Mouse (Mus musculus) megakaryocyte, embryonic 14.5 days (primary cell): ENCODE measurements around the gene Cldn13. TPM values are rescaled to one million over a fixed set of nuclear protein-coding genes. Genes with fewer than 3 reads are reported as not detected.
A peak's percentile ranks its signal among the peaks of the same experiment; 100 is the strongest.

Experiments used
- H3K27me3 ChIP-seq: replicated peaks from 2 replicates; pipeline ENCODE3; 2012; ENCODE audit warnings: inconsistent platforms
- H3K36me3 ChIP-seq: replicated peaks from 2 replicates; pipeline ENCODE3; 2012; ENCODE audit warnings: low read length, inconsistent platforms, mixed read lengths
- H3K4me1 ChIP-seq: 2 replicates; pipeline ENCODE4 v1.6.1; 2012; ENCODE audit warnings: inconsistent platforms
- H3K4me3 ChIP-seq: replicated peaks from 2 replicates; pipeline ENCODE3; 2012; ENCODE audit warnings: moderate library complexity, mild to moderate bottlenecking, inconsistent platforms
- H3K9me3 ChIP-seq: 2 replicates; pipeline ENCODE4 v1.6.1; 2012; ENCODE audit warnings: inconsistent platforms
- FLI1 ChIP-seq: IDR thresholded peaks from 2 replicates; pipeline ENCODE4 v1.6.1; 2012; ENCODE audit warnings: low read length, inconsistent platforms, mixed read lengths
- GATA1 ChIP-seq: IDR thresholded peaks from 3 replicates; pipeline ENCODE4 v1.6.1; 2012; ENCODE audit warnings: mixed read lengths, low read length, inconsistent platforms, borderline replicate concordance
- polyA plus RNA-seq: library from polyadenylated mRNA; stranded (reverse); fragments of >175 nt; gene quantifications from 2 replicates; pipeline ENCODE4 v1.2.3, GENCODE M21; 2012; ENCODE audit warnings: low replicate concordance; ENCODE audit not compliant: insufficient read depth

The Cldn13 gene
- polyA plus RNA-seq, 1 experiment: not detected

DNA sequence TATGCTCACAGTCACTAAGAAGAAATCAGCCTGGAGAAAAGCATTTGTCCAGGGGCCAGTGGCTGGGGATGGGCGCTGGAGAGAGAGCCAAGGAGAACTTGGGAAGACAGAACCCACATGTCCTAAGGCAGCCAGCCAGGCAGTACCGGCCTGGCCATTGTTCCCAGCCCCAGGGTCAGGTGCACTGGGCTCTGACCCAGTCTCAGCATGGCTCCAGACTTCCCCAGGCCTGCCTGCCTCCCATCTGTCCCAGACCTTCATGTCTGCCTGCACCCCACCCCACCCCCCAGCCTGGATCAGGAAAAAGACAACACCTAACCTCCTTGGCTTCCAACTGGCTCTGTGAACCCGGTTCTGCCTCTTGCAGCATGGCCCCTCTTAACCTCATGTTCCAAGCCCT lies 32.2 kb downstream of the Cldn13 start:
- no peak for TF ChIP-seq GATA1
- no peak for TF ChIP-seq FLI1
- Histone ChIP-seq H3K9me3 (no peaks in the 10 kb centered on the region), H3K4me3 (no peak overlapping the region), H3K36me3 (no peaks in the 10 kb centered on the region), H3K4me1 (no peaks in the 10 kb centered on the region; the same call in 1 of the 2 replicates), H3K27me3 (peaks cover 47% of the 10 kb centered on the region)

DNA sequence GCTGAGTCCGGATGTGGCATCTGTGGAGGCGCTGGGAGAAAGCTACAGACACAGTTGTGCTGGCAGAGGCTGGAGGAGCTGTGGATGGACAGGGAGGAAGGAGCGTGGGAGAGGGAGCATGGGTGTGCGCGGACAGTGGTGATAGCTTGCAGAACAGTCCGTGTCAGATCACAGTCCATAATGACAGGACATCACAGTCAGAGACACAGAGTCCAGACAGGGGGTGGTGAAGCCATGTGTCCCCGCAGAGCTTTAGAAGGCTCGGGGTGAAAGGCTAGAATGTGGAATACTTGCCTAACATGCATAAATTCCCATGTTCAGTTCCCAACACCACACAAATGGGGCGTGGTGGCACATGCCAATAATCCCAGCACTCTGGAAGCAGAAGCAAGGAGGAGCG lies 38.5 kb downstream of the Cldn13 start:
- Histone ChIP-seq H3K9me3 (no peaks in the 10 kb centered on the region), H3K4me3 (peak overlapping the region; percentile 68), H3K4me1 (peaks cover 8% of the 10 kb centered on the region), H3K27me3 (peaks cover 47% of the 10 kb centered on the region), H3K36me3 (no peaks in the 10 kb centered on the region)
- TF ChIP-seq GATA1 (no peak), FLI1 (no peak)

DNA sequence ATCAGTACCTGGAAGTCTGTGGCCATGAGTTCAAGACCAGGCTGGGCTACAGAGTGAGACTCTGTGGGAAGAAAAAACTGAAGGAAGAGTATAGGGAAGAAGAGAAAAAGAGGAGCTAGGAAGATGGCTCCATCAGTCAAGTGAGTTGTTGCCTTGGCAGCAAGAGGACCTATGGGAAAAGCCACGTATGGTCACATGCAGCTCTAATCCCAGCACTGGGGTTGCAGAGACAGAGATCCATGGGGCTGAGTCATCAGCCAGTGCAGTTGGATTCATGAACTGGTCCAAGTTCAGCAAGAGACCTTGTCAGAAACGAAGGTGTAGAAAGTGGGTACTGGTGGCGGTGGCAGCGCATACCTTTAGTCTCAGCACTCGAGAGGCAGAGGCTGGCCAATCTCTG lies 40.1 kb downstream of the Cldn13 start:
- peaks cover 8% of the 10 kb centered on the region for H3K4me1 ChIP-seq
- peaks cover 50% of the 10 kb centered on the region for H3K27me3 ChIP-seq
- no peaks in the 10 kb centered on the region for H3K36me3 ChIP-seq
- no peak for TF ChIP-seq GATA1
- TF ChIP-seq FLI1: no peak
- H3K9me3 ChIP-seq: no peaks in the 10 kb centered on the region
- H3K4me3 ChIP-seq: no peak overlapping the region

DNA sequence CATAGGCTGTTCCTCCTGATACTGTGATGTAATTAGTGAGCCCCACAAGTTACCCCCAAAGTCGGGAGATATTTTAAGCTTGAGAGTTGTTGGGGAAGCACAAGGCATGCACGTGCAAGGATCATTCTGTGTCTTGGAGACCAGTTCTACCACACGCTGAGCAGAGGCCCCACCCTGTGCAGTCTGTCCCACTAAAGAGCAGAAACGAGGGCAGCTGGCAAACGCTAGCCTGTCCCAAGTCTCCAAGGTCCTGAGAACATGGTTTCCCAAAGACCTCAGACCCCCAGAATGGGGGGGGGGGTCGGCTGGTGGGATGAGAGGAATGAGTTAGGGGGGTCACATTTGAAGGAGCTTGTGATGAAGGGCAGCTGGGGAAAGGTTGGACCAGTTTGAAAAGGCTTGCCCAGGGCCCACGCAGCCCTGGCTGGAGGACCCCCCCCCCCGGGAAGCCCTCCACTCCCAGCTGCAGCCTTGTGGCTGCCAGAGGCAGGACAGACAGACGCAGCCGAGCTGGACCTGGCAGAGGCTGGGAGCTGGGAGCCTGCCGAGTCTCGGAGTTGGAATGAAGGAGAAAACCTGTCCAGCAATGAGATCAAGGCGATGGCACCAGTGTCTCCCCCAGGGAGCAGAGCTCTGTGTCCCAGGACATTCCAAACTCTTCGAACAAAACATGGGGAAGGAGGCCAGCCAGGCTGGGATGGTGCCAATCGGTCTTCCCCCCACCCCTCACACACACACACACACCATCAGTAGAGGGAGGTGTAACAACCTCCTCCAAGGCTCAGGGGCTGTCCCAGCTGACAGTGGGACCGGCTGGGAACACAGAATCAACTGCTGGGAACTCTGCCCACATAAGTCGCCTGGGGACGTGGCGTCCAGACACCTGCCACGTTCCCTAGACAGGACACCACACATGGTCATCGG lies 41.1 kb downstream of the Cldn13 start:
- Histone ChIP-seq H3K27me3 (peaks cover 45% of the 10 kb centered on the region), H3K36me3 (no peaks in the 10 kb centered on the region), H3K4me1 (peaks cover 8% of the 10 kb centered on the region), H3K4me3 (no peak overlapping the region), H3K9me3 (no peaks in the 10 kb centered on the region)
- TF ChIP-seq GATA1 (no peak), FLI1 (no peak)

DNA sequence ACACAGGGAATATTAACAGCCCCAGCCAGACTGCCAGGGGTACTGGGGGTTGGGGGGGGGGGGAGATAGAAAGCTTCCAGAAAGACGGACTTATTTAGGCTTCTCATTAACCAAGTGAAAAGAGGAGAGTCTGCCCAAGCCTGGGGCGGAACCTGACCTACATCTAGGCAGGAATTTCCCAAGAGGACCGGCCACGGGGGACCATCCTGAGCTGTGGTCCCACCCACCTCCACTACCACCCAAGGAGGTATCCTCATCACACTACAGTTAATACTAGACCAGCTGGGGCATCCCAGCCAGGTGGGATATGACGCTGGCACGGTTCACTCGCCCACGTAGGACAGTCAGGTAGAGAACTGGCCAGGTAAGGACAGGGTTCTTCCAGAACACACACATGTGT lies 42.3 kb downstream of the Cldn13 start:
- Histone ChIP-seq H3K36me3 (no peaks in the 10 kb centered on the region), H3K4me3 (no peak overlapping the region), H3K9me3 (no peaks in the 10 kb centered on the region), H3K4me1 (peaks cover 8% of the 10 kb centered on the region), H3K27me3 (peaks cover 40% of the 10 kb centered on the region)
- TF ChIP-seq FLI1 (no peak), GATA1 (no peak)

DNA sequence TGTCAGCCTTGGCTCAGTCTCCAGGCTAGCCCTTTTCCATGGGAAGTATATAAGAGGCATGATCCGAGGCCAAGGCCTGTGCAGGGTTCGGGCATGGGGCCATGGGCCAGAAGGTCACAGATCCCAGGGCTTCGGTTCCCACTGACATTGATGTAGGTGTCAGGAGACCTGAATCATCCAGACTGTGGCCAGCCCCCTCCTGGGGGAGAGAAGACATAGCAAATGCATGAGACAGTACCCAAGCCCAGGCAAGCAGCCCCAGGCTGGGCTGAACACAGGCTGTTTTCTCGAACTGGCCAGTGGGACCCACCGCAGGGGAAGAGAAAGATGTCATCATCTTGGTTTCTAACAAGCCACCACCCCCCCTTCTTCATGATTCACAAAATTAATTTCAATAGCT lies 42.7 kb downstream of the Cldn13 start:
- H3K36me3 ChIP-seq: no peaks in the 10 kb centered on the region
- peaks cover 41% of the 10 kb centered on the region for H3K27me3 ChIP-seq
- H3K4me1 ChIP-seq: peaks cover 8% of the 10 kb centered on the region
- no peaks in the 10 kb centered on the region for H3K9me3 ChIP-seq
- H3K4me3 ChIP-seq: no peak overlapping the region
- TF ChIP-seq GATA1 (no peak), FLI1 (no peak)

DNA sequence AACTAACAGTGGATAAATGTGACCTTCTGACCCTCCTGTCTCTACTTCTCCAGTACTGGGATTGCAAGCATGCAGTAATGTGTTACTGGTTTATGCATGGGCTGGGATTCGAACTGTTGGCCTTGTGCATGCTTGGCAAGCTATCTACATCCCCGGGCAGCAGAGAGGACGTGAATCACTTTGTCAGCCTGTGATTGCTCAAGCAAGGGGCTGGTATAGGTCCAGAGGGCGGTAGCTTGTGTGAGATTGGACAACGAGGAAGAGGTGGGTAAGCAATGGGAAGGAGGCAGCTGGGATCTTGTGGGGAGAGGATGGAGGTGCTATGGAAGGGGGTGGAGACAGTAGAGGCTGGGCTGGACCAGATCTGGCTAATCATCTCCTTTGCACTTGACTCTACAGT lies 46.8 kb downstream of the Cldn13 start:
- H3K4me1 ChIP-seq: no peaks in the 10 kb centered on the region
- H3K9me3 ChIP-seq: no peaks in the 10 kb centered on the region
- TF ChIP-seq GATA1 (no peak), FLI1 (no peak)
- no peak overlapping the region for H3K4me3 ChIP-seq
- H3K27me3 ChIP-seq: peaks cover 44% of the 10 kb centered on the region
- H3K36me3 ChIP-seq: no peaks in the 10 kb centered on the region

DNA sequence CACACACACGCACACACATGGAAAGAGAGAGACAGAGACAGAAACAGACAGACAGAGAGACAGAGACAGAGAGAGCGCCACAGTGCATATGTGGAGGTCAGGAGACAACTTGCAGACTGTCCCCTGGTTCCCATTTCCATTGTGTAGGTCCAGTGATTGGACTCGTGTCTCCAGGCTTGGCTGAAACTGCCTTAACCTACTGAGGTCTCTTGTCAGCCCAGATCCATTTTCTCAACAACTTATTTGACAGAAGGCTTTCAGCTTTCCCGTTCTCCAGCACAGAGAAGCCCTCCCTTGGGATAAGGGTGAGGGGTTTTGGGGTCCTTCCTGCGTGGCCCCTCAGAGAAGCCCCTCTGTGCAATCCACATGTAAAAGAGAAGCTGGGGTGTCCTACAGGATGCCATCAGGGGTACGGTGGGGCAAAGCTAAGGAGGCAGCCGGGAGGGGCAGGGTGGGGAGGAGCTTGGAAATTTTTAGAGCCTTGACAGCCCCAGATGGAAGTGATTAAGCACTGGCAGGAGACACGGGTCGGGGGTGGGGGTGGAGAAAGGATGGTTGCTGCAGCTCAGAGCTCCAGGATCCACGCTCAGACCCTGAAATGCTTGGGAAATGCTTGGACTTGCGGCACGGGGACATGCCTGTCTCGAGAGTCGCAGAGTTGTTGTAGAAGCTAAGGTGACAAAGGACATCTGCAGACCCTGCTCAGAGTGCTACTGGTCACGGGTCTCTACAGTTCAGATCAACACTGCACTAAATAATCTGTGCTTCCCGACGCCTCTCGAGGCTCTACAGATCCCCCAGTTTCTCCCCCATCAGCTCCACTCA lies 47.8 kb downstream of the Cldn13 start:
- H3K9me3 ChIP-seq: no peaks in the 10 kb centered on the region
- H3K27me3 ChIP-seq: peaks cover 39% of the 10 kb centered on the region
- H3K4me3 ChIP-seq: no peak overlapping the region
- no peaks in the 10 kb centered on the region for H3K36me3 ChIP-seq
- no peak for TF ChIP-seq GATA1
- no peaks in the 10 kb centered on the region for H3K4me1 ChIP-seq

DNA sequence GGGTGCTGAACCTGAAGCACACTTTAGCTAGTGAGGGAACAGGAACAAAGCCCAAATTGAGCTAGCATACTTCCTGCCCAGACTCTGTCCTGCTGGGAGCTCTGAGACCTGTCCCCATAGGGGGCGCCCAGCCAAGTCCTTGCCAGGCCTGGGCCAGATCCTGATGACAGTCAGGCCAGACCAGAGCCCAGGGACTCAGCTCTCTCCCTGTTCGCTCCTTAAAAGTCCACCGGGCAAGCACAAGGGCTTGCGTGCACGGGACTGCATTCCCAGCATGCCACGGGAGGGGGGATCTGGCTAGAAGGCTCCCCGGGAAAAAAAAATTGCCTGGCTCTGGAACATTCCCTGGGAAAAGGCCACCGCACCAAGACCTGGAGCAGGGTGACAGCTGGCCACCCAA lies 50.2 kb downstream of the Cldn13 start:
- H3K36me3 ChIP-seq: no peaks in the 10 kb centered on the region
- peaks cover 6% of the 10 kb centered on the region; the same call in 1 of the 2 replicates for H3K4me1 ChIP-seq
- TF ChIP-seq FLI1 (no peak), GATA1 (no peak)
- no peaks in the 10 kb centered on the region for H3K9me3 ChIP-seq
- no peak overlapping the region for H3K4me3 ChIP-seq
- H3K27me3 ChIP-seq: peaks cover 34% of the 10 kb centered on the region

Other genes starting within 250 kb of the Cldn13 start
- gene Limk1, start 226.9 kb downstream of the Cldn13 start, polyA plus RNA-seq: 54.8 and 104 TPM in 2 replicates
- 0.19 TPM in 1 of 2 replicates, not detected in the other for gene Eln, start 168.2 kb downstream of the Cldn13 start, polyA plus RNA-seq
- not detected in 2 replicates for gene Tmem270, start 8.8 kb downstream of the Cldn13 start, polyA plus RNA-seq
- gene Mettl27, start 16.8 kb upstream of the Cldn13 start, polyA plus RNA-seq: 18.7 and 34.3 TPM in 2 replicates
- not detected in 2 replicates for gene Cldn4, start 31.4 kb upstream of the Cldn13 start, polyA plus RNA-seq
- gene Cldn3, start 70.7 kb upstream of the Cldn13 start, polyA plus RNA-seq: 0.64 and 3.8 TPM in 2 replicates
- 23.7 and 34.3 TPM in 2 replicates for gene Abhd11, start 93.6 kb upstream of the Cldn13 start, polyA plus RNA-seq
- gene Stx1a, start 108.0 kb upstream of the Cldn13 start, polyA plus RNA-seq: 1.1 and 1.6 TPM in 2 replicates
- gene Dnajc30, start 148.7 kb upstream of the Cldn13 start, polyA plus RNA-seq: 42.1 and 116 TPM in 2 replicates
- 67.0 and 146 TPM in 2 replicates for gene Bud23, start 149.4 kb upstream of the Cldn13 start, polyA plus RNA-seq
- 0.44 and 2.3 TPM in 2 replicates for gene Vps37d, start 162.7 kb upstream of the Cldn13 start, polyA plus RNA-seq
- gene Mlxipl, start 174.4 kb upstream of the Cldn13 start, polyA plus RNA-seq: 0.12 TPM in 1 of 2 replicates, not detected in the other
- 6.6 TPM in 1 of 2 replicates, not detected in the other for gene Tbl2, start 234.1 kb upstream of the Cldn13 start, polyA plus RNA-seq